Mouse (Mus musculus) layer of hippocampus, adult 2 months (tissue): ENCODE measurements around the gene Gjb4. TPM values are rescaled to one million over a fixed set of nuclear protein-coding genes. Genes with fewer than 3 reads are reported as not detected.
A peak's percentile ranks its signal among the peaks of the same experiment; 100 is the strongest.

Experiments used
- DNase-seq, 2 experiments: peaks; one replicate each; pipeline ENCODE4 v3.0.0; 2022; ENCODE audit warnings: low spot score in 2 of 2
- H3K27ac ChIP-seq: fragments of 200-600 bp; 2 replicates; pipeline ENCODE4 v1.8.1; 2022
- H3K4me3 ChIP-seq: fragments of 200-600 bp; 2 replicates; pipeline ENCODE4 v1.8.1; 2022; ENCODE audit warnings: mild to moderate bottlenecking
- CTCF ChIP-seq: fragments of 200-600 bp; conservative IDR thresholded peaks from 2 replicates; pipeline ENCODE4 v1.8.1; 2022; ENCODE audit warnings: antibody characterized with exemption, mild to moderate bottlenecking, moderate library complexity
- total RNA-seq, 2 experiments: library from RNA; stranded (reverse); gene quantifications; 2 replicates each; pipeline ENCODE4 v1.2.3; 2021

Gene Gjb4
- total RNA-seq, 2 experiments from 2014 or later, result not detected

DNA sequence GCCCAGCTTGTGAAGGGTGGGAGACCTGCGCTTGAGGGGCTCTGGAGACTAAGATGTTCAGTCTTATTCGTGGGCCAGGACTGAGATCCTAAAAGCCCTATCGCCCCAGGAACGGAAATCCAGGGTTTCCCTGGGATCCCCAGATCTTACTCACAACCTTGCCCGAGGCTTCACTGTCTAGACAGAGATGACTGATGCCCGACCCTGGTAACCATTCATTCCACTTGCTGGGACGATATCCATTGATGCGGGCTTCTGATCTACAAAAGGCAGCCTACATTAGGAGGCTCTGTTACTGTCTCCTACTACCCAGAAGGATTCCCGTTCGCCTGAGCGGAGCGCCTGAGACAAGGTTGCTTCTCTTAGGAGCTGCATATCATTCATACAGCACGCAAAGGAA, 22.7 kb downstream of the Gjb4 start:
- no peak for DNase-seq
- no peak for TF ChIP-seq CTCF
- H3K27ac ChIP-seq, result no peak overlapping the region
- H3K4me3 ChIP-seq, result no peak overlapping the region

DNA sequence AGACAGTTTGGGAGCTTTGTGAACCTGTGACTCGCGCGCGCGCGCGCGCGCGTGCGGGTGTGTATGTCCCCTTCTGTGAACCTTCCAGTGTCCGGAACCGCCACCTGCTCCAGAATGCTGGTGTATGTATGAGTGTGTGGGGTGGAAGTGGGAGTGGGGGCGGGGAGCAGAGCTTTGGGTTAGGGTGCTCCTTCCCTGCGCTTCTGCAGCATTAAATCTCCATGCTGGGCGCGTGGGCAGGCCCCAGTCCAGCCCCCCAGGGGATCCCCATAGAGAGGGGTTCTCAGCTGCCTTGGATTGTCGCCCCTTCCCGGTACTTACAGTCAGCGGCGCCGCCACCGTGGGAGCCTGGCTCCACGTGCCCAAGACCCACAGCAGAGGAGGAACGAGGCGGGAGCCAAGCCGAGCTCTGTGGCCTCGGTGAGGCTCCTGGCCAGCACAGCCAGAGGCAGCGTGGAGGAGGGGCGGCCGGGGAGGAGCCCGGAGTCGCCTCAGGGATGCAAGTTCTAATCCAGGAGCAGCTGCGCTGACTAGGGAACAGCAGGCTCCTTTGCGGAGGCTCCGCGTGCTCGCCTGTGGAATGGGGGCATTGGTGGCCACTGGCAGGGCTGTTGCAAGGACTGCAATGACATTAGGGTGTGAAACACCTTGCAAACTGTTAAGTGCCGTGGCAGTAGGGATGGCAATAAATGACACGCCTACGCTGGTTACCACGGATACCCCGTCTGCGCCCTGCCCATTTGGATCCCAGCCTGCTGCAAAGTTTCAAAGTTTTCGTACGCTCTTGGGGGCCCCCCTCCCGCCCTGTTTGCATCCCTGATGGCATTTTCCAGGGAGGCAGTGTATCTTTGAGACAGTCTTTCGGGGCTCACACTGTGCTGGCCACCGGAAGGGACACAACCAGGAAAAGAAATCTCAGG, 23.4 kb downstream of the Gjb4 start, which contains the start of gene Gjb3:
Gjb3 (minus strand) TSS at position 664 of the 920 bp plus-strand sequence.
- peak within 1 kb of the TSS; percentile 46 for H3K4me3 ChIP-seq
- DNase-seq, result no peak
- no peak for TF ChIP-seq CTCF
- no peak within 1 kb of the TSS for H3K27ac ChIP-seq

DNA sequence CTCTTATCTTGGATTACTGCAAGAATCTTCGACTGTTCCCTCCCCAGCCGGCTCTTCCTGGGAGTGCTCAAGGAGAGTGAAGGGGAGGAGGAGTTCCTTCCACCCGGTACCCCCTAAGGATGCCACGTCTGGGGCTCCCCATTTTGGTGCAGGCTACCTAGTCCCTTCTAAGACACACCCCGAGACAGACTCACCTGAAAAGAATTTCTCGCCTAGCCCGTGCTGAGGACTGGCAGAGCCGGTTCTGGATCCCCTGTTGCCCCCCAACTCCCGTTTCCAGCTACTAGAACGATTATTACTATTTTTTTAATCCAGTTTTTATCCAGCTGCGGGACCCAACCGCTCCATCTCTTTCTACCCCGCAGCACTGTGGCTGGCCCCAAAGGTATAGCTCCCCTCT, 24.1 kb downstream of the Gjb4 start:
- no peak for TF ChIP-seq CTCF
- Histone ChIP-seq H3K4me3 (peak overlapping the region; percentile 46; the same call in 1 of the 2 replicates), H3K27ac (no peak overlapping the region)
- DNase-seq, result no peak

DNA sequence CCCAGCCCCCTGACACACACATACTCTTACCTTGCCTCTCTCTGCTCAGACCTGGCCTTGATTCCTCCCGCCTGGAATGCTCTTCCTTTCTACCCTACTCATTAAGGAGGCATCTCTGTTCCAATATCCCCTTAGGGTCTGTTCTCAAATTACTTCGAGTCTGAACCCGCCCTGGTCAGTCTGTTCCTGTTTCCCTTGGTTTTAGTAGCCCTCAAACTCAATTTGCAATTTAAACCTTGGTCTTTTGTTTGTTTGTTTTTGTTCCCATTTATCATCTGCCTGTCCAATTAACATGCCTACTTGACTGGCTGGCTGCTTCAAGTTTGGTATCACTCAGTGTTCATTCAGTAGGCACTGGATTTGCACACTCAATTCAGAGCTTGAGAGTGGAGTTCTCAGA, 24.8 kb downstream of the Gjb4 start:
- no peak overlapping the region for H3K27ac ChIP-seq
- no peak overlapping the region for H3K4me3 ChIP-seq
- no peak for TF ChIP-seq CTCF
- DNase-seq, result no peak

DNA sequence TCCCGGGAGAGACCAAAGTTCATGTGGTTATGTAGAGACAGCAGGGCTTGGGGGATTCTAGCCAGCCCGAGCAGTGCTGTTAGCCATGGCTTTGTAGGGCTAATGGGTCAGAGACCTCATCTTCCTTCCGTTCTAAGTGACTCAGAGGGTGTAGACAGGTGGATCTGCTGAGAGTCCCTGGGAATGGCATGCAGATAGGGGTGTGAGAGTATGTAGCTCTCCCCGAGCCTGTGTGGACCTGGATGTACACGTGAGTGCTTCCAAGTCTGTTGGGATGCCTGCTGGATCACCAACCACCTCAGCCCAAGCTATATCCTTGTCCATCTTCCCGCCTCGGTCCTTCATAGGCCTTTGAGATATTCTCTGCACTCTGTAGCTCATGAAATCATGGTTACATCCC, 25.5 kb downstream of the Gjb4 start:
- no peak for TF ChIP-seq CTCF
- Histone ChIP-seq H3K27ac (no peak overlapping the region), H3K4me3 (no peak overlapping the region)
- DNase-seq, result no peak

DNA sequence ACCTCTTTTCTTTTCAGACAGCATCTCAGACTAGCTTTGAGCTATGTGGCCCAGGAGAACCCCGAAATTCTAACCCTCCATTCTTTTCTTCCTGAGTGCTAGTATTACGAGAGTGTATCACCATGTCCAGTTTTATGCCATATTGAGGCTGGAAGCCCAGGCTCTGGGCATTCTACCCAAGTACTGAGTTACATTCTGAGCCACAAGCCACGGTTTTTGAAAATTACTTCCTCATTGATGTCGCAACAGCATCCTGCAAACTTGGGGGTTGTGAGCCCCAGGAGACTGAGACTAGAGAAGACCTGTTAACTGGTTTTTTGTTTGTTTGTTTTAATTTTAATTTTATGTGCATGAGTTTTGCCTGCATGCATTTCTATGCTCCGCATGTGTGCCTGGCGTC, 26.1 kb downstream of the Gjb4 start:
- no peak overlapping the region for H3K27ac ChIP-seq
- DNase-seq, result no peak
- H3K4me3 ChIP-seq, result no peak overlapping the region
- TF ChIP-seq CTCF, result no peak

DNA sequence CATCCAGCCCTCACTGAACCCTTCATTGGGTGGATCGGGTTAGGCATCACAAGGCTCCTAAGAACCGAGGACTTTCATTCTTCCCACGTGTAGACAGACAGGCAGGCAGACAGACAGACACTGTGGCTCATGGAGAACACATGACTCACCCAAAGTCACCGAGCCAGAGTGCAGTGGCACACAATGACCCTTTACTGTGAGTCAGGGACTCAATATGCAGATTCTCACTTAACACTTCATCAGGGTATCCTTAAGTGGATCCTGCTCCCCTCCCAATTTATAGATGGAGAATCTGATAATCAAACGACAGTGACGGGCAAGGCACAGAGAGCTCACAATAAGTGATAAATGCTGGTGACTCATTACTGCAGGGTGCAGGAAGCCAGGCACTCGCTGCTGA, 26.6 kb downstream of the Gjb4 start:
- DNase-seq, result no peak
- no peak overlapping the region for H3K27ac ChIP-seq
- no peak for TF ChIP-seq CTCF
- H3K4me3 ChIP-seq, result no peak overlapping the region

DNA sequence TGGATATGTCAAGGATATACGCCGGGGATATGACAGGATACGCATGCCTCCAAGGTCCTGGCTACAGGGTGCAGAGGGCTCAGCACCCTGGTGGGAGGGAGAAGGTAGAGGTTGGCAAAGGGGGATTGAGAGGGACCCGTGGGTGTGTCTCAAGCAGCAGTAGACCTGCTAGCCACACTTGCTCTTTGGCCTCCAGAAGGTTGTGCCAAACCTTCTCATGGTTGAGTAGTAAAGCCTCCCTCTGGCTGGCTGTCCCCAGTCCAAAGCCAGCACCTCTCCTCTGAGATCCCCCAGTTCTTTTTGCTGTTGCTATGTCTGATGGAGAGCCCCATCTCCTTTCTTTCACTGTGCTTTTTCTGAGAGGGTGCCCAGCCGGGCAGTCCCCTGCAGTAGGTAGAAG, 28.6 kb downstream of the Gjb4 start:
- DNase-seq, result no peak
- H3K27ac ChIP-seq, result no peak overlapping the region
- TF ChIP-seq CTCF, result no peak
- no peak overlapping the region for H3K4me3 ChIP-seq

DNA sequence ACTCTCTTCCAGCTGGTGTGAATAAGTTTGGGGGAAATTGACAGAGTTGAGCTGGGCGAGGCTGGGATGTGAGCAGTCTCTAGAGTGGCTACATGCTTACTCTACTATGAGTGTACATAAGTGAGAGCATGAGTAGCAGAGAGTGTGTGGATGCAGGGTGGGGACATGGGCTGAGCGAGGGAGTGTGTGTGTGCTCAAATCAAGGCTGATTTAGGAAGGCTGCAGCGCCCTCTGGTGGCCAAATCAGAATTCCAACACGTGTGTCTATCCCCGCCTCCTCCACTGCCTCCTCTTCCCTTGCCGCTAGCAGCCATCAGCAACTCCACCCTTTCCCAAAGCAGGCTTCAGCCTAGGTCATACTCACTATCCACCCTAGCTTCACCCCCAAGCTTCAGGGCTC, 29.1 kb downstream of the Gjb4 start:
- peak; percentile 84 for TF ChIP-seq CTCF
- H3K4me3 ChIP-seq, result no peak overlapping the region
- DNase-seq, result peak; percentile 69 to 85
- H3K27ac ChIP-seq, result no peak overlapping the region

DNA sequence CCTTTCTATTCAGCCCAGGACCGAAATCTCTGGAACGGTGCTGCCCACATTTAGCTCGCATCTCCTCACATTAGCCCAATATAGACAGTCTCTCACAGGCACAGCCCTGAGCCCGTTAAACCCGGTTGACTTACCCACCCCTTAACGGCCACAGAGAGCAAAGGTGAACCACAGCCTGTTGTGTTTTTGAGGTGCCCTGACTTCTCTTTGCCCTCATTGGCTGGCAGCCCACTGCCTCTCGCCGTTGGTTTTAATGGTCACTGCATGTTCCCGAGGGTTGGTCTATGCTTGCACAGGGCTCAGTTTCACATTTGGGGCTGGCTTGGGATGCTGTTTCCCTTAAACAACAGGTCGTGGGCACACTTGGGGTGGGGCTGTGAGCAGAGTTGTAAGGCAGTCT, 29.6 kb downstream of the Gjb4 start:
- Histone ChIP-seq H3K27ac (no peak overlapping the region), H3K4me3 (no peak overlapping the region)
- DNase-seq, result no peak
- TF ChIP-seq CTCF, result no peak

DNA sequence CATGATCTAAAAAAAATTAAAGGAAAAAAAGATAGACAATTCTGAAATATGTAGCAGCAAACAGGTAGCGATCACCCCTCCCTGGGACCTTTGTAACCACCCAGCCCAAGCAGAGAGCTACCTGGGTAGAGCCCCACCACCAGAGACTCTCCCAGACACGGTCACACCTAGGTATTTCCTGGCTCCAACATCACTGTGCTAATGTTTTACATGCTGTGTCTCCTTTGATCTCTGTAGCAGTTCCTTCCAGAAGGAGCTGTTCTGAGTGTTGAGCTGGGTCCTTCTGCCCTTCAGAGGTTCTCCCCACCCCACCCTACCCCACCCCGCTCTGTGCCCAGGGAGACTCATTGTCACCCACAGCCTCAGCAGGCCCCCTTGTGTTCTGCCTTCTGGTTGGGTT, 30.2 kb downstream of the Gjb4 start:
- no peak overlapping the region for H3K4me3 ChIP-seq
- no peak for TF ChIP-seq CTCF
- H3K27ac ChIP-seq, result no peak overlapping the region
- no peak for DNase-seq

DNA sequence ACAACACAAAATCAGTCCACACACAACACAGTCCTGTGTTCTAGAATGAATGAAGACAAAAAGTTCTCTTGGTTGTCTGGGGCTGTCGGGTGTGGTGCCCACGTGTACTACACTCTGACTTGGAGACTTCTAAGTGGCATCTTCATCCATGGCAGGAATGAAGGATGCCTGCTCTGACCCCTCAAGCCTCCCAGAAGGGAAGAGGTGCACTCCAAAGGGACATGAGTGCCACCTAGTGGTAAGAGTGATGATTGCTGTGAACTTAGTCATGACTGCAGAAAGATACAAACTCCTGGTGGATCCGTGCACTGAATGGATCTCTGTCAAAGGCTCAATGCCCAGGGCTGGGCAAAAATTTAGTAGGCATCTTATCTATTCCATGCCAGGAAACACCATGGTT, 34.3 kb downstream of the Gjb4 start:
- peak; percentile 47 to 82 for DNase-seq
- Histone ChIP-seq H3K27ac (no peak overlapping the region), H3K4me3 (no peak overlapping the region)
- TF ChIP-seq CTCF, result peak; percentile 93

DNA sequence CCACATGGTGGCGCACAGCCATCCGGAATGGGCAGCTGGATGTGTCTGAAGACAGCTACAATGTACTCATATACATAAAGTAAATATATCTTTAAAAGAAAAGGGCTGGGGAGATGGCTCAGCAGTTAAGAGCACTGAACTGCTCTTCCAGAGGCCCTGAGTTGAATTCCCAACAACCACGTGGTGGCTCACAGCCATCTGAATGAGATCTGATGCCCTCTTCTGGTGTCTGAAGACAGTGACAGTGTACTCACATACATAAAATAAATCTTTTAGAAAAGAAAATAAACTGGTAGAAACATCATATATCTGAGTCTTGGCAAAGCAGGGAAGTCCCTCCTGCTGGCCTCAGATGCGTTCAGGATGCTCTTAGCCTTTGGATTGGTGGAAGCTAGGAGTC, 36.7 kb downstream of the Gjb4 start:
- Histone ChIP-seq H3K27ac (no peak overlapping the region), H3K4me3 (no peak overlapping the region)
- TF ChIP-seq CTCF, result peak; percentile 74
- no peak for DNase-seq

DNA sequence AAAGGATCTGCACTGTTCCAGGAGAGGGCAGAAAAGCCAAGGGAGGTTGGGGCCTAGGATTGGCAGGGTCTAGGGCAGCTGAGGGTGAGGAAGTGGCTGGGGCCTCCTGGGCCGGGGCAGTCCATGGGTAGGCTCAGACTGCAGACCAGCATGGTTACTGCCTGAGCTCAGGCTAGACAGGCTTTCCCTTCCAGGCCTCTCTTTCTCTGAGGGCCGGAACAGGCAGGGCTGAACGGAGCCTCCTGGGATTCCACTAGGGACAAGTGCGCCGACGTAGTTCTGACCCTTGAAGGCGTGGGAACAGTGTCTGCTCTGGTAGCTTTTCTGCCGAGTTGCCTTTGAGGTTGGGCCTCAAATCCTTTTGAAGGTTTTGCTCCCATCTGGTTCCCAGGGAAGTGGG, 38.1 kb downstream of the Gjb4 start:
- H3K27ac ChIP-seq, result no peak overlapping the region
- no peak overlapping the region for H3K4me3 ChIP-seq
- no peak for DNase-seq
- no peak for TF ChIP-seq CTCF
